Mouse (Mus musculus) lung, adult 2 months (tissue): ENCODE measurements around the gene Gm17364.

Source experiments
- CTCF ChIP-seq: fragments of 200-500 bp; IDR thresholded peaks from 2 replicates; pipeline ENCODE4 v1.5.1; 2011; ENCODE audit warnings: mild to moderate bottlenecking, low read length, control low read depth; ENCODE audit not compliant: insufficient read depth
- POLR2A ChIP-seq: fragments of 200-500 bp; IDR thresholded peaks from 2 replicates; pipeline ENCODE4 v1.6.1; 2011; ENCODE audit warnings: low read depth, mild to moderate bottlenecking, control low read depth, low read length, borderline replicate concordance; ENCODE audit errors: extremely low read depth

DNA sequence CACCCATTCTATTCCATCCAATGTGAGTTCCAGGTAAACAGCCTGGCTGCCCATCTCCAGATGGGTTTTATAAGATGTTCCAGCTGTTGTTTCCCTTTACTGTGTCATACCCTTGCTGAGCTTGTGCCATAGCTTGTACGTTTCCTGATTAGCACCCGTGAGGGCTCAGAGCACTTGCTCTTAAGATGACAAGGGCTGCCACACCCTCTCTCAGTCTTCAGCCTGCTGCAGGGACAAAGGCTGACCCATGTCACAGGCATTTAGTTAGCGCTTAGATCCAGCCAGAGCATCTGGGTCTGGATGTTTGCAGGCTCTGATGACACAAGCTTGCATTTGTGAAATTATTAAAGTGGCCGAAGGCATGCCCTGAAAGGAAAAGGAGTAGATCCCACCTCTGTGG is 26.3 kb upstream of the Gm17364 start:
- TF ChIP-seq CTCF: no peak
- no peak for TF ChIP-seq POLR2A
